Mouse (Mus musculus) E14TG2a.4 (cell line): ENCODE data around the gene Plbd1.

Source experiments
- CTCF ChIP-seq: conservative IDR thresholded peaks from 2 replicates; pipeline ENCODE4 v1.5.1; 2014; ENCODE audit warnings: low read length
- NANOG ChIP-seq: IDR thresholded peaks from 2 replicates; pipeline ENCODE4 v1.6.1; 2014; ENCODE audit warnings: borderline replicate concordance, low read length, mixed read lengths
- POU5F1 ChIP-seq: IDR thresholded peaks from 2 replicates; pipeline ENCODE4 v1.6.1; 2014; ENCODE audit warnings: low read length, borderline replicate concordance

- TF ChIP-seq CTCF: no peak
- TF ChIP-seq NANOG: no peak
- TF ChIP-seq POU5F1: no peak
Observed at GRCm38 (mm10) chr6:136653331-136653730, 8.4 kb downstream of the Plbd1 start.
